Mouse (Mus musculus): ENCODE measurements around the gene Rbm4b. TPM values are rescaled to one million over a fixed set of nuclear protein-coding genes. Genes with fewer than 3 reads are reported as not detected.

The Rbm4b gene
- polyA plus RNA-seq, 1 experiment from 2014 or later = 107 TPM

GRCm38 (mm10) chr19:4782891-4783290 is 26.6 kb downstream of the Rbm4b start:
- DNase-seq (ENCODE audit: low spot score) (no peak), ATAC-seq (ENCODE audit: insufficient number of reproducible peaks, low FRiP score, low TSS enrichment, low read depth) (no peak)
- no peaks in the 10 kb centered on the region for H3K27me3 ChIP-seq (ENCODE audit: control insufficient read depth, insufficient read depth, low read length)
- no peaks in the 10 kb centered on the region for H3K4me1 ChIP-seq (ENCODE audit: control insufficient read depth, insufficient read depth, low read length)
- no peaks in the 10 kb centered on the region for H3K9me3 ChIP-seq (ENCODE audit: control insufficient read depth, low read length)
- H3K9ac ChIP-seq (ENCODE audit: low read length) = no peak overlapping the region
- H3K36me3 ChIP-seq (ENCODE audit: control insufficient read depth, insufficient read depth, low read length) = peaks cover 38% of the 10 kb centered on the region
- H3K4me3 ChIP-seq (ENCODE audit: low read depth, low read length) = no peak overlapping the region
- WGBS = 94% methylated on average over 2 of the region's 2 CpGs
- no peak overlapping the region for H3K4me2 ChIP-seq (ENCODE audit: low read depth, severe bottlenecking)
- no peak overlapping the region for H3K27ac ChIP-seq (replicated peaks; ENCODE audit: low read depth, low read length)

GRCm38 (mm10) chr19:4785206-4785605 is 28.9 kb downstream of the Rbm4b start:
- ATAC-seq (ENCODE audit: insufficient number of reproducible peaks, low FRiP score, low TSS enrichment, low read depth) (no peak), DNase-seq (ENCODE audit: low spot score) (no peak)
- Histone ChIP-seq H3K9me3 (ENCODE audit: control insufficient read depth, low read length) (no peaks in the 10 kb centered on the region), H3K4me2 (ENCODE audit: low read depth, severe bottlenecking) (no peak overlapping the region), H3K27me3 (ENCODE audit: control insufficient read depth, insufficient read depth, low read length) (no peaks in the 10 kb centered on the region), H3K9ac (ENCODE audit: low read length) (no peak overlapping the region), H3K4me3 (ENCODE audit: low read depth, low read length) (no peak overlapping the region), H3K36me3 (ENCODE audit: control insufficient read depth, insufficient read depth, low read length) (peaks cover 39% of the 10 kb centered on the region), H3K4me1 (ENCODE audit: control insufficient read depth, insufficient read depth, low read length) (no peaks in the 10 kb centered on the region), H3K27ac (replicated peaks; ENCODE audit: low read depth, low read length) (no peak overlapping the region)
- WGBS = 93% methylated on average over 7 of the region's 7 CpGs

- Histone ChIP-seq H3K9ac (ENCODE audit: low read length) (no peak overlapping the region), H3K4me2 (ENCODE audit: low read depth, severe bottlenecking) (no peak overlapping the region), H3K4me1 (ENCODE audit: control insufficient read depth, insufficient read depth, low read length) (no peaks in the 10 kb centered on the region; the same call in 1 of the 2 replicates), H3K9me3 (ENCODE audit: control insufficient read depth, low read length) (no peaks in the 10 kb centered on the region), H3K27me3 (ENCODE audit: control insufficient read depth, insufficient read depth, low read length) (no peaks in the 10 kb centered on the region), H3K27ac (replicated peaks; ENCODE audit: low read depth, low read length) (no peak overlapping the region), H3K36me3 (ENCODE audit: control insufficient read depth, insufficient read depth, low read length) (peaks cover 39% of the 10 kb centered on the region), H3K4me3 (ENCODE audit: low read depth, low read length) (no peak overlapping the region)
- 93% methylated on average over 2 of the region's 2 CpGs for WGBS
- ATAC-seq (ENCODE audit: insufficient number of reproducible peaks, low FRiP score, low TSS enrichment, low read depth) = no peak
- DNase-seq (ENCODE audit: low spot score) = no peak
These were observed 30.0 kb downstream of the Rbm4b start for GRCm38 (mm10) chr19:4786313-4786712.

- DNase-seq (ENCODE audit: low spot score) (no peak), ATAC-seq (ENCODE audit: insufficient number of reproducible peaks, low FRiP score, low TSS enrichment, low read depth) (peak; percentile 55)
- H3K9me3 ChIP-seq (ENCODE audit: control insufficient read depth, low read length) = no peaks in the 10 kb centered on the region
- H3K27ac ChIP-seq (replicated peaks; ENCODE audit: low read depth, low read length) = no peak overlapping the region
- H3K9ac ChIP-seq (ENCODE audit: low read length) = peak overlapping the region; percentile 65
- WGBS = 1% methylated on average over 16 of the region's 16 CpGs
- H3K36me3 ChIP-seq (ENCODE audit: control insufficient read depth, insufficient read depth, low read length) = peaks cover 4% of the 10 kb centered on the region
- peak overlapping the region; percentile 46 for H3K4me3 ChIP-seq (ENCODE audit: low read depth, low read length)
- H3K4me2 ChIP-seq (ENCODE audit: low read depth, severe bottlenecking) = peak overlapping the region; percentile 46
- no peaks in the 10 kb centered on the region for H3K27me3 ChIP-seq (ENCODE audit: control insufficient read depth, insufficient read depth, low read length)
- peaks cover 3% of the 10 kb centered on the region for H3K4me1 ChIP-seq (ENCODE audit: control insufficient read depth, insufficient read depth, low read length)
These were observed 37.1 kb downstream of the Rbm4b start for GRCm38 (mm10) chr19:4793281-4793830.

GRCm38 (mm10) chr19:4793831-4794422 is 37.6 kb downstream of the Rbm4b start, which contains the start of gene Rbm4:
Gene Rbm4, minus strand, starts transcription at chr19:4793901.
- peak; percentile 97 for ATAC-seq (ENCODE audit: insufficient number of reproducible peaks, low FRiP score, low TSS enrichment, low read depth)
- peak within 1 kb of the TSS; percentile 46 for H3K4me3 ChIP-seq (ENCODE audit: low read depth, low read length)
- WGBS = under 1% methylated on average over 31 of the region's 31 CpGs
- H3K4me2 ChIP-seq (ENCODE audit: low read depth, severe bottlenecking) = peak within 1 kb of the TSS; percentile 72
- peaks cover 3% of the 10 kb centered on the region for H3K4me1 ChIP-seq (ENCODE audit: control insufficient read depth, insufficient read depth, low read length)
- H3K36me3 ChIP-seq (ENCODE audit: control insufficient read depth, insufficient read depth, low read length) = peaks cover 5% of the 10 kb centered on the region
- H3K27ac ChIP-seq (replicated peaks; ENCODE audit: low read depth, low read length) = no peak within 1 kb of the TSS
- H3K9me3 ChIP-seq (ENCODE audit: control insufficient read depth, low read length) = no peaks in the 10 kb centered on the region
- DNase-seq (ENCODE audit: low spot score) = peak; percentile 97
- no peaks in the 10 kb centered on the region for H3K27me3 ChIP-seq (ENCODE audit: control insufficient read depth, insufficient read depth, low read length)
- H3K9ac ChIP-seq (ENCODE audit: low read length) = peak within 1 kb of the TSS; percentile 65

GRCm38 (mm10) chr19:4795929-4796328 is 39.6 kb downstream of the Rbm4b start:
- peaks cover 3% of the 10 kb centered on the region for H3K4me1 ChIP-seq (ENCODE audit: control insufficient read depth, insufficient read depth, low read length)
- no peak overlapping the region for H3K9ac ChIP-seq (ENCODE audit: low read length)
- peaks cover 12% of the 10 kb centered on the region for H3K36me3 ChIP-seq (ENCODE audit: control insufficient read depth, insufficient read depth, low read length)
- H3K27ac ChIP-seq (replicated peaks; ENCODE audit: low read depth, low read length) = no peak overlapping the region
- no peak overlapping the region for H3K4me2 ChIP-seq (ENCODE audit: low read depth, severe bottlenecking)
- DNase-seq (ENCODE audit: low spot score) (no peak), ATAC-seq (ENCODE audit: insufficient number of reproducible peaks, low FRiP score, low TSS enrichment, low read depth) (no peak)
- no peak overlapping the region for H3K4me3 ChIP-seq (ENCODE audit: low read depth, low read length)
- no peaks in the 10 kb centered on the region for H3K27me3 ChIP-seq (ENCODE audit: control insufficient read depth, insufficient read depth, low read length)
- WGBS = 71% methylated on average over 1 of the region's 1 CpGs
- no peaks in the 10 kb centered on the region for H3K9me3 ChIP-seq (ENCODE audit: control insufficient read depth, low read length)

- DNase-seq (ENCODE audit: low spot score) = no peak
These were observed 41.5 kb downstream of the Rbm4b start for GRCm38 (mm10) chr19:4797846-4798245.

GRCm38 (mm10) chr19:4799083-4799482 is 42.8 kb downstream of the Rbm4b start:
- no peak for ATAC-seq (ENCODE audit: insufficient number of reproducible peaks, low FRiP score, low TSS enrichment, low read depth)
- Histone ChIP-seq H3K9me3 (ENCODE audit: control insufficient read depth, low read length) (no peaks in the 10 kb centered on the region), H3K27me3 (ENCODE audit: control insufficient read depth, insufficient read depth, low read length) (no peaks in the 10 kb centered on the region), H3K36me3 (ENCODE audit: control insufficient read depth, insufficient read depth, low read length) (peaks cover 31% of the 10 kb centered on the region), H3K4me3 (ENCODE audit: low read depth, low read length) (no peak overlapping the region), H3K27ac (replicated peaks; ENCODE audit: low read depth, low read length) (no peak overlapping the region), H3K4me2 (ENCODE audit: low read depth, severe bottlenecking) (no peak overlapping the region), H3K4me1 (ENCODE audit: control insufficient read depth, insufficient read depth, low read length) (no peaks in the 10 kb centered on the region), H3K9ac (ENCODE audit: low read length) (no peak overlapping the region)
- 96% methylated on average over 5 of the region's 5 CpGs for WGBS
- no peak for DNase-seq (ENCODE audit: low spot score)

More at GRCm38 (mm10) chr19:4797846-4798245, 41.5 kb downstream of the Rbm4b start:
- no peak overlapping the region for H3K4me3 ChIP-seq (ENCODE audit: low read depth, low read length)
- no peak overlapping the region for H3K27ac ChIP-seq (replicated peaks; ENCODE audit: low read depth, low read length)
- no peak overlapping the region for H3K4me2 ChIP-seq (ENCODE audit: low read depth, severe bottlenecking)
- 94% methylated on average over 2 of the region's 2 CpGs for WGBS
- H3K27me3 ChIP-seq (ENCODE audit: control insufficient read depth, insufficient read depth, low read length) = no peaks in the 10 kb centered on the region
- H3K4me1 ChIP-seq (ENCODE audit: control insufficient read depth, insufficient read depth, low read length) = no peaks in the 10 kb centered on the region
- peaks cover 23% of the 10 kb centered on the region for H3K36me3 ChIP-seq (ENCODE audit: control insufficient read depth, insufficient read depth, low read length)
- H3K9ac ChIP-seq (ENCODE audit: low read length) = no peak overlapping the region
- no peak for ATAC-seq (ENCODE audit: insufficient number of reproducible peaks, low FRiP score, low TSS enrichment, low read depth)
- no peaks in the 10 kb centered on the region for H3K9me3 ChIP-seq (ENCODE audit: control insufficient read depth, low read length)
